Mouse (Mus musculus) cerebellum, adult 9-10 months (tissue): ENCODE measurements around the gene Dhx16.

Source experiments
- DNase-seq: peaks from one replicate; pipeline ENCODE4 v3.0.0; 2022

The Dhx16 gene

DNA sequence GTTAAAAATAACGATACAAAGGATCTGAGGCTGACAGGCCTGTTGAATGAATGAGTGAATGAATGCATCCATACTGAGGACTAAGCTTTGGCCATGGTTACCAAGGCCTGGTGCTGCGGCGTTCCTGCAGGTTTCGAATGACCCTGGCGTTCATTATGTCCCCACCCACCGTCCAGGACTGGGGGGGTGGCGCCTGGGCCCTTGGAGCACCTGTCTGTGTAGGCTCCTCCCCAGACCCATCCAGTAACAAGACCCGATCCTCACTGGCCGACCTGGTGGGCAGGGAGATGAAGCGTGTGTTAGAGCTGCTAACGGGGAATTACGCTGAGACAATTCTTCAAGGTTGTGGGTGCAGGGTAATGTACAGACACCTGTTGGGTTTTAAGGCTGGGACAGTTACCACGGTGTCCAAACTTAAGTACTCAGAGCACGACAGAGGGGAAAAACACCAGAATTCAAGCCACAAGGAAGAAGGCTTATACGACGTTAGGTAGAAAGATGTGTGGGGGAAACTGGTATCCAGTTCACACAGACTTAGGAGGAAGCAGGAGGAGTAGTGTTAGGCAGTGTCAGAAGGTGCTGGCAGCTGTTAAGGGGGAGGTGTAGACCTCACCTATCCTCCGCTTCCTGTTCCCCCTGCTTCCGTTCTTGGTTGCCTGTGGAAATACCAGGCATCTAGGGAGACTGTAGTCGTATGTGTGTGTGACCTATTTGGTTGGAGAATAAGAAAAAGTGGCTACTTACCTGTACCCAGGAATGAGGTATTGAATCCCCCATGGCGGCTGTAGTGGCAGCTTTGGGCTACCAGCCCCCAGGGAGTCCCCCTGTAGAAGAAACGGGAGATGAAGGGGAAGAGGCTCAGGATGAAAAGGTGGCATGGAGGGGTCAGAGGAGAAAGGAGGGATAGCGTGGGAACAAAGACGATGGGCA is 18.3 kb downstream of the Dhx16 start:
- no peak for DNase-seq

DNA sequence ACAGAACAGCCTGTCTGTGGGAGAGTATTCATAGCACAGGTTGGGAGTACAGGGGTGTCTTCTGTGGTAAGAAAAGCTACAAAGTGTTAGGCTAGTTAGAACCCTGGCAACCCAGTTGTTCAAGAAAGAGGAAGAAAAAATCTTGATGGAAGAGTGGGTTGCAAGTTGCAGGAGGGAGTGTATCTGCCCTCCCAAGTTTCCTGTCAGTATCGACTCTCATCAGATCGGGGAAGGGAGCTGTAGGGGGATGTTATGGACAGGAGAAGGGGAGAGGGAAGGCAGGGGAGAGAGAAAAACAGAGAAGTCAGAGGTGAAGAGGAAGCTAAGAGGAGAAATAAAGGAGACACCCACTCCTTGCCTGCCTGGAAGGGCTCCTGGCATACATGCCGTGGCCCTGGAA is 21.0 kb downstream of the Dhx16 start:
- no peak for DNase-seq

DNA sequence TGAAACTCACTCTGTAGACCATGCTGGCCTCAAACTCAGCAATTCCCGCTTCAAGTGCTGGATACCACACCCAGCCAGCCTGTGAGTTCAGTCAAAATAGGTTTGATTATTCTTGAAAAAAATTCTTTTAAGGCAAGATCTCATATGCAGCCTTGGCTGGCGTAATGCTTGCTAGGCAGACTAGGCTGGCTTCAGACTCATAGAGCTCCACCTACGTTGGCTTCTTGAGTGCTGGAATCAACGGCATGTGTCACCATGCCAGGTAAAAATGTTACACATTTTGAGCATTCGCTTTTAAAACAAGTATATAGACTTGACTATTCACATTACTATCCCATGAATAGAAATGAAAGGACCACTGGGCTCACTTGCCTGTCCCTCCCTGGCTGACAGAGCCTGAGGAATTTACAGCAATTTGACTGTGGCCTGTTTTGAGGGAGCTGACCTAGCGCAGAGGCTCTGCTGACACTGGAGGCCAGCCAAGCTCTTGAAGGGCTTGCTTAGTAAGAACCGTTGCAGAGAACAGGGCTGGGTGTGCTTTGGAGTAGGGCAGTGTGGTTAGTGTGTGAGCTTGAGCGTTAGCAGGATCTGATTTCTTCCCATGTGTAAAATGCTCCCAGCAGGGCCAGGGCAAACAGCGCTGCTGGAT is 23.8 kb downstream of the Dhx16 start:
- no peak for DNase-seq

DNA sequence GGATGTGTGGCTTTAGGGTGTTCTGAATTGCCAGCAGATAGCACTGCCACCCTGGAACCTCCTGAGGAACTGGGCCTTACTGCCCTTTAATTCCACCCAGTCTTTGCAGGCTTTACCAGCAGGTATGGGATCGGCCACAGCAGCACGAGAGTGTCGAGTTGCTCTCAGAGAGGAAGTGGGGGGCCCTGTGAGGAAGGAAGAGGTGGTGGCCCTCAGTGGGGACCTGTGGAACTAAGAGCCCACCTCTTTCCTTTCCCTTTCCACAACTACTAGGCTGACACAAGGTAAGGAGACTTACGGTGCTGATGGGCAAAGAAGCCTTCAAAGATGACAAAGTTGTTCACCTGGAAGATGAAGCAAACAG is 24.4 kb downstream of the Dhx16 start:
- DNase-seq: no peak

DNA sequence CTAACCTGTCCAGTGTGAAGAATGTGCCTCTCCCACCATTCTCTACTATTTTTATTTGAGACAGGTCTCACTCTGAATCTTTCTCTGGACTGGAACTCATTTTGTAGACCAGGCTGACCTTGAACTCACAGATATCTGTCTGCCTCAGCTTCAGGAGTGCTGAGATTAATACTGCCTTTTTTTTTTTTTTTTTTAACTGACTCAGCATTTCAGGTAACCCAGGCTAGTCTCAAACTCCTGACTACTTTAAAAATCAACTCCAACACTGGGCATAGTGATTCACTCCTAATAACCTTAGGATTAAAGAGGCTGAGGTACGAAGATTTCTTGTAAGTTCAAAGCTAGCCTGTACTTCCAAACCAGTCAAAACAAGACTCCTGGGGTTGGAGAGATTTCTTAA is 26.0 kb downstream of the Dhx16 start:
- DNase-seq: no peak

DNA sequence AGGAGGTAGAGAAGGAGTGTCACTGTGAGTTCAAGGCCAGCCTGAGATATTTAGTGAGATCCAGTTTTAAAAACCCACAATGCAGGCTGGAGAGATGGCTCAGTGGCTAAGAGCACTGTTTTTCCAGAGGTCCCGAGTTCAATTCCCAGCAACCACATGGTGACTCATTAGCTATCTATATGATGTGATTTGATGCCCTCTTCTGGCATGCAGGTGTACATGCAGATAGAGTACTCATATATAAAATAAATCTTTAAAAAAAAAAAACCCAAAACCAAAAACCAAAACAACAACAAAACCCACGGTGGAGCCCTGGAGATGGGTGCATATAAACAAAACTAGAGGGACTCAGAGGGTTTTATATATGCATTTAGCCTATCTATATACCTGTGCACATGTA is 28.0 kb downstream of the Dhx16 start:
- DNase-seq: no peak

DNA sequence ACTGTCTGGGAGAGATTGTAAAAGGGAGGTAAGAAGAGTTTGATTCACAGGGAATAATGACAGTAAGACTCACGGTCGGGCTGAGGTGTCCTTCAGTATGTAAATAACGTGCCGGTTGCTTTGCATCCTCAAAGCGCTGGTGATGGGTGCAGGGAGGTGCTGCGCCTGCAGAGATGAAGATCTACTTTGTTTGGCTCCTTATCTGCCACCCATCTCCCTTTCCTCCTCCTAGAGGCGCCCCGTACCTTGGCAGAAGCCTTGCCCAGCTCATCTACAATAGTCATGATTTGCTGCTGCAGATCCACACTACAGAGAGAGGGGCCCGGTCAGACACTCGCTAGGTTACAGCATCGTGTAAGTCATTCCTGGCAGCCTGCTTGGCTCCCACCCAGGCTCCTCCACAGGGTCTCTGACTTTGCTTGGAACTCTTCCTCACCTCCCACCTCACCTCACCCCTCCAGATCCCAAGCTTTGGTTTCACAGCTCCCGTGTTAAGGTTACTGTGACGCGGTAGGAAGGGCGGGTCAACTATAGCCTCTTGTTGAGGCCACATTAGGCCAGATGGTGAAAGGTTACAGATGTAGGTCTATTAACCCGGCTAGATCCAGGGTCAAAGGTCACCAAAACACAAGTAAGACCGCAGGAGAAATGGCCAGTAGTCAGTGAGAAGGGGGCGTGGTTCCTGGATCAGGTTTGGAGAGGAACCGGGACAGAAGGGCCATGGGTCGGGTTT is 29.7 kb downstream of the Dhx16 start:
- DNase-seq: no peak

DNA sequence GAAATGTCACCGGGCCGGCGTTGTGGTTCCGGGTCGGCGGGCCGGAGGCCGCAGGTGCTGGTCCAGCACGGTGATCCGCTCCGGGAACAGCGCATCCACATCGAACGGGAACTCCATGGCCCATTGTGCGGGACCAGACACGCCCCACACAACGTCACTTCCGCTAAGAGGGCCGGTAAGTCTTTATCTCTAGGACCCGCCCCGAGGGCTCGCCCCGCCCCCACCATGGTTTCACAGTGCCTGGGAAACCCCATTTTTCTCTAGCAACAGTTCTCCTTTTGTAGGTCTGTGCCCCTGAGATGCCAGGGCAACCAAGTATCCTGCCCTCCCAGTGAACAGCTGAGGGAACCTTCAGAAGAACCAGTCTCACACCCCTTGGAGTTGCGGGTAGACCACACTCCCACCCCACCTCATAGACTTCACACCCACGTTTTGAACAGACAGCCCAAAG is 30.3 kb downstream of the Dhx16 start, which contains the start of gene Atat1:
Gene Atat1 (minus strand): TSS at position 157 of the 451 bp plus-strand sequence.
- DNase-seq: peak; percentile 87

DNA sequence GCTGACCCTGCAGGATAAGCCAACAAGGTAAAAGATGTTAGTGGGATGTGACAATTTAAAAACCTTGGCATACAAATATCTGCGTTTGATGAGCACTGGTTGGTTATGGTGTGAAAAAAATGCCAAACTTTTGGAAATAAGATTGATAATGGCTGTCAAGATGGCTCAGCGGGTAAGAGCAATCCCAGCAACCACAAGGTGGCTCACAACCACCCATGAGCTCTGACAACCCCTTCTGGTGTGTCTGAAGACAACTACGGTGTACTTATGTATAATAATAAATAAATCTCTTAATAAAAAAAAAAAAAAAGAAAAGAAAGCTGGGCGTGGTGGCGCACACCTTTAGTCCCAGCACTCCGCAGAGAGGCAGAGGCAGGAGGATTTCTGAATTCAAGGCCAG is 35.4 kb downstream of the Dhx16 start:
- no peak for DNase-seq

DNA sequence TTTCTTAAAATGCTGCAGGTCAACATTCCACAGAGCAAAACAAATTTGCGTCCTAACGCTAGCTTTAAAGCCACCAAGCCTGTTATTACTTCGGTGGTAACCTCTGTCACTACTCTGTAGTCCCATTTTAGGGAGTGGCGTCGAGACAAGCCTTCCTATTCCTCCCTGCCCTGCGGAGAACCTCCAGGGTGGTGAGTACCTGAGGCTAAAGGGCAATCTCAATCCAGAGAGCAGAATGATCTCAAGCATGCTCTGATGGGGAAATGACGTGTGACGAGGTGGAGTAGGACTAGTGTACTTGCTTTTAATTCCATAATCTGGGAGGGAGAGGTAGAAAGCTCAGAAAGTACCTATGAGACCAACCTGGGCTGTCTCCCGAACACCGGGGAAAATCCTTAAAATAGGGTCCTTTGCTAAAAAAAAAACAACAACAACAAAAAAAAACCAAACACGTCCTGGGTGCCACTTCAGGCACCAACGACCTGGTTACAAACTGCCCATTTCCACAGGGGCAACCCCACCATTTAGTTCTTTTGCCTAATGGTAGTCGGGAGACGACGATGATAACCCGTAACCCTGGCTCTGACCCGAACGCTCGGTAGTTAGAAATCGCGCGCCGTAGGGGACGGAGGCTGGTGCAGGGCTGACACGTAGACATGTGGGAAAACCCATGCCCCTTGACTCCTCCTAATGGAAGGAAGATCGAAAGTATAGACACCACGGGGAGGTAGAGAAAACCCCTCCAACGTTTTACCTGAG is 36.1 kb downstream of the Dhx16 start:
- DNase-seq: peak; percentile 70

DNA sequence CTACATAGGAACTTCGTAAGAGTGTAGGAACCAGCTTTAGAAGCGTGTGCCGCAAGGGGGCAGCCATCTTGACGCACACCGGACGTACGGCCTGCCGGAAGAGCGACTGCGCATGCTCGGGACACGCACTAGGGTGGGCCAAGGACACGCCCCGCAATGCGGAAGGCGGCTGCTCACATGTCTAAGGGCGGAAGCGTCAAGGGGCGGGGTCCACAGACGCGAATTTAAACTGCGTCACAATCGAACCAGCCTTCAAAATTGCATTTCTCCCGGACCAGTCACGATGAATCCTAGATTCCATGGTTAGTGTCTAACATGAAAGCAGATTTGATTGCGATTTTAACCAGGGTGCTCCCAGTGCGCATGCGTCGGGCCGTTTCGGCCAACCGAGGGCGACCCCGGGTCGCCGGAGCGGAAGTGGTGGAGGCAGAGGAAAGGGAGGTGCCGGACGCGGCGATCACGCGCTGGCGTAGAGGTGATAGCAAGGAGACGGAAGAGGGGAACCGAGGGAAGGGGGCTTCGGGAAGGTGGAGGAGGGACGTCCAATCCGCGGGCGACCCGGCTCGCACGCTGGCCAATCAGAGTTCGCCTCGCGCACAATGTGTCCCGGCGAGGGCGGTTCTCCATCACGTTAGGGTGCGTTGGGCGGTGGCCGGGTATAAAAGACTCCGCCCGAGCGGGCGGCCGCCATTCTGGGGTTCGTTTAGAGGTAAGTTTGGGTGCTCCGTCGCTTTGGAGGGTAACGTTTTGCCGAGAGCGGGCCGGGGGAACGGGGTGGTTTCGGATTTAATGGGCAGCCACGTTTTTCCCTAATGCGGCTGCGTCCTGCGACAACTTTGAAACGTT is 36.9 kb downstream of the Dhx16 start, which contains the start of the genes Mrps18b and Ppp1r10:
Gene Mrps18b (minus strand): TSS at position 93 of the 846 bp plus-strand sequence.
Gene Ppp1r10 (plus strand): TSS at position 138 of the 846 bp plus-strand sequence.
- DNase-seq: peak; percentile 99

DNA sequence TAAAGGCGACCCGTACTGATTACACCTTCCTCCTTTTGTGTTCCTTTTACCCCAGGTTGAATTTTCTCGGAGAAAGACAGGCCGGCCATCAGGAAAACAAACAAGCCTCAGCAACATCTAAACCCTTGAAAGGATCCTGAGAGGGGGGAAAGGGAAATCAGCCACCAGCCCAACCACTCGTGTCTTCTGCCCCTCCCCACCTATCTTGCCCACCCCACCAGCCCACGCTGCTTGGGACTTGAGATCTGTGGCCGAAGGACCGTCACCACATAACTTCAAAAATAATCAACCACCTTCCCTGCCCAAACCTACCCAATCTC is 37.5 kb downstream of the Dhx16 start:
- no peak for DNase-seq

DNA sequence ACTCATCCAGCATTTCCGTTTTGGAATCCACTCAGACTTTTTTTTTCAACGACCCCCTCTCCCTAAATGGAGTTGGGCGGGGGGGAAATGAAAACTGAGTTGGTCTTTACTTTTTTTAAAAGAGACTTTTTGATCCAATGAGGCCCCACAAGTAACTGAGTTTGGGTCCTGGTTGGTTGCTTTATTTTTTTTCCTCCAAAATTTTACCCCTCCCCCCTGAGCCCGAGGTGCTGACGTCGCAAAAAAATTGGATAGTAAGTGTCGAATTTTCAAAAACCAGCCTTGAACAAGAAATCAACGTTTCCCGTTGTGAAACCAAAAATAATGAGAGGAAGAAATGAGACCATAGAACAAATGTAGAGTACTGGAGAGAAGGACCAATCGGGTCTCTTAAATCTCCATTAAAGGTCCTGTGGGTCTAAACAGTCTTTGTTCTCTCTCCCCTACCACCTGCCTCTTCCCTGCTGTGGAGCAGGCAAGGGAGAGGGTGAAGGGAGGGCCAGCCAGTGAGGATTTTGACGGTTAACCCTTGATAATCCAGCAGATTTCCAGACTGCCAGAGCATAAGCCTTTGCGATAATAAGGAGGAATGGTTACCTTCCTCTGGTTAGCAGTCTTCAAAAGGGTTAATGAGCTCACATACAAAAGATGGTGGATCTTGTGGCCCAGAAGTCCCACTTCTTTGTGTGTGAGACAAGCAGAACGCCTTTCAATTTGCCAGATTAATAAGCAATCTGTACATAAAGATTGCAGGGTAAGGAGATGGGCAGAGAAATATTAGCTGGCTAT is 38.0 kb downstream of the Dhx16 start:
- DNase-seq: peak; percentile 88

DNA sequence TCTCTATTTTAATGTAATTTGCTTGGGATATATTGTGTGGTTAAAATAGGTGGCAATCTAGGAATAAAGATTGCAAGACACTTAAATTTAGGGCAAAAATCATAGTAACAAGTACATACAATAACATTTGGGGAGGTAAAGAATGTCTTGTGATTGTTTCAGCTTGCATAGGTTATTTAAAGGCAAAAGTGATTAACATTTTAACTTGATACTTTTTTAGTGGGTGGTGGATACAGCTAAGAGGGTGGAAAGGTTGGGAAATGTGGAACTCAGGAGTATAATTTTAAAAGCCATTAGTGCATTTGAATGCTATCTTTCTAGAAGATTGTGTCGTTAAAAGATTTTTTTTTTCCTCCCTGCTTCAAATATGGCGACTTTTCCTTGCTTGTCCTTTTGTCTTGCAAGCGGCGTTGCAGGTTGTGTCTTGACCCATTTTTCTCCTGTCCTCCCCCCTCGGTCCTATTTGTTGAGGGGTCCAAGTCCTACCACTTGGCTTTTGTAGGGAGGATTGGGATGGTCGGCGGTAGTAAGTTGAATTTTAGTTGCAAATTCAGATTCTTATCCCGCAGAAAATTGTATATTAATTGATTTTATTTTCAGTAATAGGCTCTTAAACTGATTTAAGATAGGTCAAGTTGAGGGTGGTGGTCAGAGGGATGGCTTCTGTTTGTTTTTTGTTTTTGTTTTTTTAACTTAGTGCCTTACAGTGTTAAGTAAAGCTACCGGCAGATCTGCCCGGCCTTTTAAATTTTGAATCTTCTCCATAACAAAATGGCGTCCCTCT is 38.8 kb downstream of the Dhx16 start:
- DNase-seq: peak; percentile 85

DNA sequence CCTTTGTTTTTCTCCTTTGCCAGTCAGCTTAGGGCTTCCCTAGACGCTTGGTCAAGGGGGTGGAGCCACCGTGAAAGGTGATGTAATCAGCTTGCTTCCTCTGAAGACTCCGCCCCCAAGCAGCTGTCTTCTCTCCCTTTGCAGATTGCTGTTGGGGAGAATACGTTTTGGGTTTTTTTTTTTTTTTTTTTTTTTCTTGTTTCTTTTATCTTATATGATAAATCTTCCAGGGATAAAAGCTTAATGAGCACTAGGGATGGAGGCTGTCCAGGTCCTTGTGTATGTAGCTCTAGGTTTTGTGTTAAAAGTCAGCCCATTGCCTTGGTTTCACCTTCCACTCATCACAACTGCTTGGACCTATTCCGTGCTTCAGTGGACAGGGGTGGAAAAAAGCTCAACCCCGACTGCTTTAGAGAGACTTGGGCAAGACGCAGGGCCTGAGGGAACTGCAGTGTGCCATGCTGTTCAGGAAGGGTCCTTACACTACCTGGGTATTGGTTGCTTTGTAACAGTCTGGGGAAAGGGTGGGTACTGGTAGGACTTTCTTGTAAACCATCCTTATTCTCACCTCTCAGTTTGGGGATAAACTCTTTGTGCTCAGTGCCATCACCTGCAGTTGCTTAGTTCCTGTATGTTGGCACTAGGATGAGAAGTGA is 39.6 kb downstream of the Dhx16 start:
- DNase-seq: peak; percentile 98

DNA sequence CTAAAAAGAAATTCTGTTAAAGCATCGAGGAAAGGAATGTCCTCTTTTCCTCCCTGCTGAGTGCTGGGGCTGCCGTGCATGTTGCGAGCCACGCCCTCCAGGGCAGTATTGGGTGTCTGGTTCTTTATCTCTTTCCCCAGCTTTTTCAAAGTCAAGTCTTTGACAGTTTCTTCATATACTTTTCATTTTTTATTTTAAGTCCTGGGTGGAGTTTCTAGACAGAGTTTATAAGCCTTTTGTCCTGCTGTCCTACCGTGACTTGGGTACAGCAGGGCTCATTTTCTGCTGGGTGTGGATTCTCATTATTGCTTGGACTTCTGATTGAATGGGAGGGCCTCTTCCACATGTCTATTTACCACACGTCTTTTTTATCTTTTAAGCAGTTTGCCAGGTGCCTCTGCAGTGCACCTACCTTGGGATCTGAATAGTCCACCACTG is 40.3 kb downstream of the Dhx16 start:
- DNase-seq: peak; percentile 68

DNA sequence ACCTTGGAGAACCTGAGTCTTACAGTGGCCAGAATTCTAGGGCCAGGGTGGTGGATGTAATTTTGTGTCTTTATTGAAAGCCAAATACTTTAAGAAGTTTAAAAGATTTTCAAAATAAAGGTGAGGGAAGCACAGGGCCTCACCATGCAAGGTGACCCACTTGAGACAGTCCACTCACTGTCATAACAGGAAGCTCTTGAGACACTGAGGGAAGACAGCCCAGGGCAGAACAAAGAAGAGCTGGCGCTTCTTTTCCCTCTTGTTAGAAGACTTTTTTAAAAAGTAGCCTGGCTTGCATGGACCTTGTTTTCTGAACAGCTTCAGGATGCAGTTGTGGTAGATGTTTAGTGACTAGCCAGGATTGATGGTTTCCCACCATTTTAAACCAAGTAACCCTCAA is 40.8 kb downstream of the Dhx16 start:
- DNase-seq: no peak

DNA sequence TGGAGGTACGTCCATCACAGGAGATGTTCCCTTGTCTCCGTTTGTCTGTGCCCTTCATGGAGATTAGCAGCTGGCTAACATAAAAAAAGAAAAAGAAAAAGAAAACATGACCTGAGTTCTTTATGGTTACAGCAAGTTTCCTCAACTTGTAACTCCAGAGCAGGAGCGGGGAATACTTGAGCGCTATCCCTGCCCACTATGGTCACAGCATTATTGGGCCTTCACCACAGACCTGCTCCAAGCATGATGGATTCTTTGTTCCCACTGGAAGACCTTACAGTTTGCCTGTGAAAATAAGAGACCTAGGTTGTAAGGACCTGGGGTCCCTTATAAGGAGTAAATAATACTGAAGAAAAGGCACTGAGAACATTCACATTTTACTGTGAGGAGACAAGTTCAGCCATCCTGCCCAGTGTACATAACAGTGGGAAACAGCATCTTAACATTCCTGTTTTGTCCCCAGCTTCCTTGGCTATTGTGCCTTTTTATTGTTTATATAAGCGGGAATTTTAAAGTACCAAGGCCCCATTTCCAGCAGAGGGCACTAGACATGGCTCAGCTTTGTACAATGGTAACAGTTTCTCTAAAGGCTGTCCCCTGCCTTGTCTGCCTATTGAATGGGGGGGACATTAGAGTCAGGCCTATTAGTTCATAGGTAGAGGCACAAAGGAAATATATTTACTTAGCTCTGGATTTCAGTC is 41.4 kb downstream of the Dhx16 start:
- DNase-seq: peak; percentile 75

DNA sequence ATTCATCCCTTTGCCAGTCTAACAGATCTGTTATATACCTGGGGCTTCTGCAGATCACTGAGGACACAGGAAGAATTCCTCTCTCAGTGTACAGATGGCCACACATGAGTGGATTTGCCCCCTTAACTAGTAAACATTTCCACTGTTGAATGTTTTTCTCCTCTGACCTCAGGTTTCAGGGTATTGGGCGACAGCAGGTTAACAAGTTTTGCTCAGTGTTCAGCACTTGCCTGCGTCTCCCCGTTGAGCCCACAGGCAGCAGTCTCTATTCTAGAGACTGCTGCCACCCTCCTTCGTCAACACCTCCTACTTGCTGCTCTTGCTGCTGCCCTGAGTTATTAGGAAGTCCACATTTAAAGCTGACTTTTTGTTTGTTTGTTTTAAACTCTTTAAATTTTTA is 42.1 kb downstream of the Dhx16 start:
- DNase-seq: no peak
